Mouse (Mus musculus) E14TG2a.4 (cell line): Measurements from ENCODE around the gene Fbxo36.

Source experiments
- H3K27me3 ChIP-seq: 2 replicates; pipeline ENCODE4 v1.6.1; 2014; ENCODE audit warnings: low read length, control low read depth; ENCODE audit not compliant: insufficient read depth
- H3K36me3 ChIP-seq: 2 replicates; pipeline ENCODE4 v1.6.1; 2014; ENCODE audit warnings: low read length, control low read depth; ENCODE audit not compliant: insufficient read depth
- H3K4me1 ChIP-seq: replicated peaks from 2 replicates; pipeline ENCODE4 v1.6.1; 2014; ENCODE audit warnings: low read depth, low read length, control low read depth
- H3K4me3 ChIP-seq: replicated peaks from 2 replicates; pipeline ENCODE4 v1.5.1; 2014; ENCODE audit warnings: mild to moderate bottlenecking, low read length
- H3K9me3 ChIP-seq: 2 replicates; pipeline ENCODE4 v1.6.1; 2014; ENCODE audit warnings: low read length, control low read depth
- CTCF ChIP-seq: conservative IDR thresholded peaks from 2 replicates; pipeline ENCODE4 v1.5.1; 2014; ENCODE audit warnings: low read length
- NANOG ChIP-seq: IDR thresholded peaks from 2 replicates; pipeline ENCODE4 v1.6.1; 2014; ENCODE audit warnings: borderline replicate concordance, low read length, mixed read lengths
- POU5F1 ChIP-seq: IDR thresholded peaks from 2 replicates; pipeline ENCODE4 v1.6.1; 2014; ENCODE audit warnings: low read length, borderline replicate concordance

Gene Fbxo36

DNA sequence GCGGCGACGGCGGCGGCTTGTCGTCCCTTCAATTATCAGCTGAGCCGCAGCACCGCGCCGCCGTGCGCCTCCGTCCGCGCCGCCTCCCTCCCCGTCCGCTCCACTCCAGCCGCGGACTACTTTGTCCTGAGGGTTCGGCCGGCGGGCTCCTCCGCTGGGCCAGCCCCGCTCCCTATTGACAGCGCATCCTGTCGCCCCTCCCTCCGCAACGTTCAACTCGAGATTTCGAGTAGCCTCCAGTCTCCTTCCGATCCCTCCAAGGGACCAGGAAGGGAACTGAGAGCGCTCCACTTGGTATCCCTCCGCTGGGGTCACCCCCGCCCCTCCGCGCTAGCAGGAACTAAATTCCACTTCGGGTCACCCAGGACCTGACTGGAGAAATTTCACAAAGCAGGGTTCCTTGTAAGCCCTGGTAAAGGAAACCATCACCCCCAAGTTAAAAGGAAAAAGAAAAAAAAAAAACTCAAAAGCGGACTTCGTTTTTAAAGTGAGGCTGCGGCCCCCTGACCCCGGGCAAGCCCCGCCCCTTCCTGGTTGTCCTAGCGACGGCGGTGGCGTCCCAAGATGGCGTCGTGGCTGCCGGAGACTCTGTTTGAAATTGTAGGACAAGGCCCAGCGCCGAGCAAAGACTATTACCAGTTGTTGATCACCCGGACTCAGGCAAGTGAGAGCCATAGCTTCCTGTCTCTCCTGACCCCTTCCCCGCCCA is at the start of gene Fbxo36:
Fbxo36 (plus strand) TSS at position 533 of the 709 bp plus-strand sequence.
- TF ChIP-seq POU5F1 = no peak
- TF ChIP-seq NANOG = no peak
- TF ChIP-seq CTCF = no peak
- Histone ChIP-seq H3K4me1 (peaks cover 65% of the 10 kb centered on the region), H3K9me3 (no peaks in the 10 kb centered on the region), H3K4me3 (peak within 1 kb of the TSS; percentile 90), H3K36me3 (peaks cover 37% of the 10 kb centered on the region), H3K27me3 (no peaks in the 10 kb centered on the region)

DNA sequence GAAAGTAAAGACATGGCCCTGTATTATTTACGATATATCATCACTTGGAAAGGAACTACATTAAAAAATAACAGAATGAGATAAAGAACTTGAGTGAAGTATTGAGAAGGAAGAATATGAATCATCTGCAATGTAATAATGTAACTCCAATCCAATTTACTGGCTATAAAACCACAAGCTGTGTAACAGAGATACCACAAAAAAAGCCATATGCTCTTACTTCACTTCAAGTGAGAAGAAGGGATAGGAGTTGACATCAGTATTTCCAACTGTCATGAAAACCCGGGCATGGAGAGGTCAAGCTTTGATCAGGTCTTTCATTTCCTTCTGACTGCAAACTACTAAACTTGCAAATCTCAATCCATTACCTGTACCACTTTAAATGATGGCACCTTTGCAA is 48.2 kb upstream of the Fbxo36 start:
- Histone ChIP-seq H3K27me3 (no peaks in the 10 kb centered on the region), H3K4me3 (no peak overlapping the region), H3K9me3 (no peaks in the 10 kb centered on the region), H3K4me1 (peaks cover 66% of the 10 kb centered on the region), H3K36me3 (peaks cover 95% of the 10 kb centered on the region)
- TF ChIP-seq POU5F1 = no peak
- TF ChIP-seq CTCF = no peak
- TF ChIP-seq NANOG = no peak

DNA sequence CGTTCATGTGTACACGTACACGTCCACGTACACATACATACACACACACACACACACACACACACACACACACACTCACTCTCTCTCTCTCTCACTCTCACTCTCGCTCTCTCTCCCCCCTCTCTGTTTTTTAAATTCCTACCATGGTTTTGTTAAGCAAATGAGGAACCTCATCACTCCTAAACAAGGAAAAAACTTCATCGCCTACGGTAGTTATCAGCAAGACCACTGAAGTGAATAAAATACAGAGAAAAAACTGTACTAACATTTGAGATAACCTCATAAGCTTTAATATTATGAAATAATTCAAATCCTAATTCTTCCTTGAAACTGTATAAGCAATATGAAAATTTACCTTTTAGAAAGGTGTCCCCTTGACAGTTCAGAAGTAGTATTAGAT is 44.3 kb upstream of the Fbxo36 start:
- Histone ChIP-seq H3K36me3 (peaks cover 93% of the 10 kb centered on the region), H3K4me3 (no peak overlapping the region), H3K9me3 (no peaks in the 10 kb centered on the region), H3K4me1 (peaks cover 67% of the 10 kb centered on the region), H3K27me3 (no peaks in the 10 kb centered on the region)
- TF ChIP-seq CTCF (no peak), NANOG (no peak), POU5F1 (no peak)

DNA sequence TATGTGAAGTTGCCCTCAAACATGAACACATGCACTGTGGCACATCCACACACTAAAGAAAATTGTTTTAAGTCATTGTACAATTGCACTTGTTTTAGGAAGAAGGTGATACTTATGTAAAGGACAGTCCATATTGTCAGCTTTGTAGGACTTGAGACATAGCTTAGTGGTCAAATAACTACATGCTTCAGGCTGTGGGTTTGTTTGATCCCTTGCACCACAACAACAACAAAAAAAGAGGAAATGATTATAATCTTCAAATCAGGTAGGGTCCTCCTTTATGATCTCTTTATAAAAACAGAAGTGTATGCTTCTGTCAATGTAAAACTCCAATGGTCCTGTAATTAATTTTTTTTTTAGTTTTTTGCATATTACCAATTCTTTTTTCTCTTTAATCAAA is 40.5 kb upstream of the Fbxo36 start:
- Histone ChIP-seq H3K4me1 (peaks cover 86% of the 10 kb centered on the region), H3K9me3 (no peaks in the 10 kb centered on the region), H3K27me3 (no peaks in the 10 kb centered on the region), H3K4me3 (no peak overlapping the region), H3K36me3 (peaks cover 85% of the 10 kb centered on the region)
- TF ChIP-seq CTCF (no peak), NANOG (no peak), POU5F1 (no peak)

DNA sequence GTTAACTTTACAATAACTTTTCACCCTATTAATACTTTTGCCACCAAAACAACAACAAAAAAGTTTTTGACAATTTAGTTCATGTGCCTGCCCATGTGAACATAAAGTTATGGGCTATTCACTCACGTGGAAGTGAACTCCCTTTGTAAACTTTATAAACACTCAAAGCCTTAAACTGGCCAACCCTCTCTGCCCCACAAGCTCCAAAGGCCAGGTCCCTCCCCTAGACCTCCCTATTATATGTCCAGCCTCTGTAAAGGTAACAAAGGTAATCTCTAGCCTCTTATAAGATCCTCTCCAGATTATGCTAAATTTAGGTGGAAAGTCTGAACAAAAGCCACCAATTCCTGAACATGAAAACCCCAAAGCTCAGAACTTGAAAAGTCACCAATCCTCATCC is 35.9 kb upstream of the Fbxo36 start:
- peaks cover 82% of the 10 kb centered on the region for H3K4me1 ChIP-seq
- no peak for TF ChIP-seq POU5F1
- TF ChIP-seq CTCF = no peak
- TF ChIP-seq NANOG = no peak
- peaks cover 72% of the 10 kb centered on the region for H3K36me3 ChIP-seq
- no peaks in the 10 kb centered on the region for H3K27me3 ChIP-seq
- H3K4me3 ChIP-seq = no peak overlapping the region
- H3K9me3 ChIP-seq = no peaks in the 10 kb centered on the region

DNA sequence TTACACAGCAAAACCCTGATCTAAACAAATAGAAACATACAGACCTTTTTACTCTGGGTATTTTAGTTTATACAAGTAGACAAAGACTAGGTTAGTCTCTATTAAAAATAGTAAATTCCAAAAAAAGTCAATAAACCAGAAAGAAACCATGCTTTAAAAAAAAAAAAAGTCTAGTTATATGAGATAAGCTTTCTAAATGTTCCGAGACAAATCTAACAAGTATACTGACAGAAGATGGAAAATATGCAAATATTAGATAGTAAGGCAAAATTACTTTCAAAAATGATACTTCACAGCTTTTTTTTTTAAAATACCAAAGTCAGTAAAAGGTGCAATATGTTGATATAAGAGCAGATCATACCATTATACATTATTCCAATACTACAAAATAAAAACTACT is 22.0 kb upstream of the Fbxo36 start:
- H3K4me1 ChIP-seq = peaks cover 65% of the 10 kb centered on the region
- H3K9me3 ChIP-seq = no peaks in the 10 kb centered on the region
- no peaks in the 10 kb centered on the region for H3K27me3 ChIP-seq
- peaks cover 80% of the 10 kb centered on the region for H3K36me3 ChIP-seq
- no peak overlapping the region for H3K4me3 ChIP-seq
- no peak for TF ChIP-seq CTCF
- TF ChIP-seq POU5F1 = no peak
- no peak for TF ChIP-seq NANOG

DNA sequence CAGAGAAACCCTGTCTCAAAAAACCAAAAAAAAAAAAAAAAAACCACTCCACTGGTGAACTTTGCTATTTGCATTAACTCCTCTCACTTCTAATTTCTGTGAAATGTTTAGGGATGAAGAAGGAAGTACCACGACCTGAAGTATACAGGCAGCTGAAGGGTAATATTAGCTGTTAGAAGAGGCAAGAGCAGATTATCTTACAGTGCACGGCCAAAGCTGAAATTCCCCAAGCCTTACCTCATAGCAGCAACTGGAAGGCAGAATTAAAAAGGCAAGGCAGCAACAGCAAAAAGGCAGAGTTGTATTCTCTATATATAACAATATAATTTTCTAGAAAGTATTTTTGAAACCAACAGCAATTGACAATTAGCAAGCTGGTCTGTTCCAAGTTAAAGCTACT is 14.6 kb upstream of the Fbxo36 start:
- peaks cover 91% of the 10 kb centered on the region for H3K36me3 ChIP-seq
- H3K27me3 ChIP-seq = no peaks in the 10 kb centered on the region
- no peak overlapping the region for H3K4me3 ChIP-seq
- no peak for TF ChIP-seq CTCF
- no peak for TF ChIP-seq POU5F1
- TF ChIP-seq NANOG = no peak
- H3K4me1 ChIP-seq = peaks cover 75% of the 10 kb centered on the region
- H3K9me3 ChIP-seq = no peaks in the 10 kb centered on the region

DNA sequence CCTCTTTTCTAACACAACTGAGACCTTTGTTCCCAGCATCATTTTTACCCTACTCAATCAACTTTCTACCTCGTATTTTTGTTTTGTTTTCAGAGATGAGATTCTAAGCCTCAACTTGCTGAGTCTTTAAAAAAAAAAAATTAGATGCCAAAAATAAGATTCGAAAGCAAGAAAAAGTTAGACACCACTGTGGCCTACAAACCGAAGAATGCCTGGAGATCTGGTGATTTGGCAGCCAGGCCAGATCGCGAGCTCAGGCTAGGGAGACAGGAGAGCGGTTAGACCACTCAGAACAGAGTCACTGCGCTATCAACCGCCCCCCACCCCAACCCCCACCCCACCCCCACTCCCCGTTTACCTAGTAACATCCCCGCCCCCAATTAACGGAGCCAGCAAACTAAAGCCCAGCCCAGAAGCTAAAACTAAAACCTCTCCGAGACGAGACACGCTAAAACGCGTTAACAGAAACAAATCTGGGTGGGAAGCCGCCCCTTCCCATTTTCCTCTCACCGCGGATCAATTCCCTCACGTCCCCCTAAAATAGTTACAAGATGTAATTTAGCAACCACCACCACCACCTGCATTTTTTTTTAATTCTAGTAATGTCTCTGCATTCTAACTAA is 2.0 kb upstream of the Fbxo36 start:
- Histone ChIP-seq H3K4me1 (peaks cover 65% of the 10 kb centered on the region), H3K36me3 (peaks cover 38% of the 10 kb centered on the region), H3K4me3 (peak overlapping the region; percentile 90), H3K27me3 (no peaks in the 10 kb centered on the region), H3K9me3 (no peaks in the 10 kb centered on the region)
- TF ChIP-seq CTCF (no peak), POU5F1 (no peak), NANOG (no peak)
